Mouse (Mus musculus) C2C12 (cell line): ENCODE results near the gene Ehd4.

Experiments used
- CTCF ChIP-seq: IDR thresholded peaks from one replicate; pipeline ENCODE4 v1.5.1; 2011; ENCODE audit not compliant: control insufficient read depth, insufficient read depth, insufficient read length
- MAX ChIP-seq: IDR thresholded peaks from one replicate; pipeline ENCODE4 v1.6.1; 2011; ENCODE audit warnings: mild to moderate bottlenecking, control low read depth
- MYOD1 ChIP-seq: IDR thresholded peaks from one replicate; pipeline ENCODE4 v1.6.1; 2011; ENCODE audit warnings: low read depth; ENCODE audit not compliant: control insufficient read depth, insufficient read length
- USF1 ChIP-seq: IDR thresholded peaks from one replicate; pipeline ENCODE4 v1.6.1; 2011; ENCODE audit warnings: low read depth, mild to moderate bottlenecking, control low read depth, moderate library complexity

DNA sequence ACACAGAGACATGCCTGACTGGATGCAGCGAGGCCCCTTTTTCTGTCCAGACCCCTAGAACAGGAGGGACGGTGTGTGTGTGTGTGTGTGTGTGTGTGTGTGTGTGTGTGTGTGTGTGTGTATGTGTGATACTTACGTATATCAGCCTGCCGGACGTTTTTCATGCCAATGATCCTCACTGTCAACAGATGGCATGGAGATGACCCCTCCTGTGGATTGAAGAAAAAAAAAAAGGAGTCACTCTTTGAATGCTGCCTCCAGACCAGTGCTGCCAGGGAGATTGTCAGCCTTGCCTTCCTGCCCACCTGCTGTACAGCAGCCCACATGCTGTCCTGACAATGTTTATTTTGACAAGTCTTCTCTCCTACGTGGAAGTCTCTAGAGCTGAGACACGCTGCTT is 45.7 kb upstream of the Ehd4 start:
- TF ChIP-seq CTCF: no peak
- no peak for TF ChIP-seq MAX
- no peak for TF ChIP-seq USF1
- no peak for TF ChIP-seq MYOD1
